Mouse (Mus musculus) heart, postnatal 10 days (tissue): Measurements from ENCODE around the gene Cd40. TPM values are rescaled to one million over a fixed set of nuclear protein-coding genes. Genes with fewer than 3 reads are reported as not detected.

ENCODE experiments used
- DNase-seq, 2 experiments: peaks; one replicate each; pipeline ENCODE4 v3.0.0; 2021
- intact Hi-C: fragments of 180-260 bp; cut with DNase I; formaldehyde crosslinking; loops from one replicate; pipeline ENCODE4 v1.15.1; 2025
- total RNA-seq, 2 experiments: library from RNA; stranded (reverse); gene quantifications; 2 replicates each; pipeline ENCODE4 v1.2.3; 2021

The Cd40 gene
- total RNA-seq, 2 experiments from 2014 or later, result 5.3 to 6.5 TPM

GRCm38 (mm10) chr2:165096367-165096766 lies 40.9 kb downstream of the Cd40 start:
- intact Hi-C loops, result no loop called here
- DNase-seq, result no peak

GRCm38 (mm10) chr2:165098861-165099260 lies 43.4 kb downstream of the Cd40 start:
- intact Hi-C loops, result no loop called here
- peak; percentile 26 to 44 for DNase-seq

GRCm38 (mm10) chr2:165100749-165101148 lies 45.3 kb downstream of the Cd40 start:
- no peak for DNase-seq
- intact Hi-C loops, result no loop called here

- intact Hi-C loops, result no loop called here
- no peak for DNase-seq
These were observed 47.5 kb downstream of the Cd40 start for GRCm38 (mm10) chr2:165102920-165103319.

GRCm38 (mm10) chr2:165105513-165106079 lies 50.2 kb downstream of the Cd40 start:
- DNase-seq, result no peak
- intact Hi-C loops, result no loop called here

- intact Hi-C loops, result no loop called here
These were observed 51.2 kb downstream of the Cd40 start for GRCm38 (mm10) chr2:165106585-165106984.

GRCm38 (mm10) chr2:165112149-165112548 lies 56.7 kb downstream of the Cd40 start:
- DNase-seq, result peak; percentile 87 to 91
- intact Hi-C loops, result loop anchor here (1.0 to 5.0 kb wide), 2 partner anchors 37 to 150 kb away; partner anchors contain the start of gene Slc12a5

More at GRCm38 (mm10) chr2:165106585-165106984, 51.2 kb downstream of the Cd40 start:
- DNase-seq, result no peak

- DNase-seq, result peak in 1 of 2 experiments; percentile 7
- intact Hi-C loops, result loop anchor here (5.0 kb wide), 1 partner anchor 151 kb away; the partner anchor contains the start of gene Slc12a5
These were observed 58.3 kb downstream of the Cd40 start for GRCm38 (mm10) chr2:165113733-165114132.

GRCm38 (mm10) chr2:165120765-165121164 lies 65.3 kb downstream of the Cd40 start:
- DNase-seq, result no peak
- intact Hi-C loops, result no loop called here

GRCm38 (mm10) chr2:165121206-165121840 lies 65.9 kb downstream of the Cd40 start:
- intact Hi-C loops, result no loop called here
- no peak for DNase-seq

Other genes with a start within 250 kb of the Cd40 start
- gene Zswim1, start 232.9 kb upstream of the Cd40 start, total RNA-seq, result 1 to 10 TPM; 5.2 to 5.3 TPM
- gene Spata25, start 227.1 kb upstream of the Cd40 start, total RNA-seq, result under 1 TPM; 0.55 to 0.69 TPM
- 100 to 1,000 TPM; 108 to 116 TPM for gene Ctsa, start 222.8 kb upstream of the Cd40 start, total RNA-seq
- gene Neurl2, start 222.2 kb upstream of the Cd40 start, total RNA-seq, result 10 to 100 TPM; 26.4 to 35.8 TPM
- gene Pltp, start 197.9 kb upstream of the Cd40 start, total RNA-seq, result 10 to 100 TPM; 39.1 to 40.9 TPM
- gene Pcif1, start 176.3 kb upstream of the Cd40 start, total RNA-seq, result 10 to 100 TPM; 42.2 to 45.1 TPM
- gene Zfp335, start 143.9 kb upstream of the Cd40 start, total RNA-seq, result 10 to 100 TPM; 11.5 to 12.2 TPM
- gene Mmp9, start 114.8 kb upstream of the Cd40 start, total RNA-seq, result under 1 TPM; 0.47 to 0.89 TPM
- gene Slc12a5, start 94.8 kb upstream of the Cd40 start, total RNA-seq, result under 1 TPM; 0.72 to 0.79 TPM
- 10 to 100 TPM; 24.6 to 26.1 TPM for gene Ncoa5, start 20.8 kb upstream of the Cd40 start, total RNA-seq
- not detected for gene 1700025C18Rik, start 35.1 kb downstream of the Cd40 start, total RNA-seq
- under 1 TPM; 0.26 to 0.27 TPM for gene Cdh22, start 179.2 kb downstream of the Cd40 start, total RNA-seq
- gene Slc35c2, start 232.2 kb downstream of the Cd40 start, total RNA-seq, result 10 to 100 TPM; 18.5 to 19.8 TPM